Mouse (Mus musculus): ENCODE data around the gene Zfp946. TPM values are rescaled to one million over a fixed set of nuclear protein-coding genes. Genes with fewer than 3 reads are reported as not detected.

The Zfp946 gene
- polyA plus RNA-seq (2017; shearing (Covaris generic)): 5.1 TPM

GRCm38 (mm10) chr17:22423952-22424617 lies at the start of gene Zfp946:
TSS of gene Zfp946 (plus strand) at chr17:22424222.

Other genes with a start within 250 kb of the Zfp946 start
- 2.1 TPM for gene Zfp994, start 198.6 kb upstream of the Zfp946 start, polyA plus RNA-seq (2017; shearing (Covaris generic))
- 11.1 TPM for gene CT030661.1, start 109.4 kb upstream of the Zfp946 start, polyA plus RNA-seq (2017; shearing (Covaris generic))
- 8.4 TPM for gene Zfp944, start 62.8 kb upstream of the Zfp946 start, polyA plus RNA-seq (2017; shearing (Covaris generic))
- 15.5 TPM for gene Zfp758, start 62.8 kb upstream of the Zfp946 start, polyA plus RNA-seq (2017; shearing (Covaris generic))
- 0.18 TPM for gene Vmn2r111, start 149.3 kb downstream of the Zfp946 start, polyA plus RNA-seq (2017; shearing (Covaris generic))
- not detected for gene Vmn2r112, start 176.7 kb downstream of the Zfp946 start, polyA plus RNA-seq (2017; shearing (Covaris generic))